Mouse (Mus musculus) small intestine, adult 2 months (tissue): ENCODE measurements around the gene Pou3f1. TPM values are rescaled to one million over a fixed set of nuclear protein-coding genes. Genes with fewer than 3 reads are reported as not detected.

Experiments used
- H3K27ac ChIP-seq: fragments of 200-500 bp; 2 replicates; pipeline ENCODE4 v1.5.1; 2012; ENCODE audit warnings: low read depth, low read length, control low read depth, inconsistent platforms; ENCODE audit not compliant: insufficient read depth
- H3K27me3 ChIP-seq: fragments of 200-500 bp; 2 replicates; pipeline ENCODE4 v1.6.1; 2012; ENCODE audit warnings: mild to moderate bottlenecking, moderate library complexity, low read length, inconsistent platforms; ENCODE audit not compliant: control insufficient read depth, insufficient read depth
- H3K36me3 ChIP-seq: fragments of 200-500 bp; 2 replicates; pipeline ENCODE4 v1.6.1; 2012; ENCODE audit warnings: mild to moderate bottlenecking, low read length, control low read depth, inconsistent platforms; ENCODE audit not compliant: control insufficient read depth, insufficient read depth
- H3K4me1 ChIP-seq: fragments of 200-500 bp; 2 replicates; pipeline ENCODE4 v1.6.1; 2012; ENCODE audit warnings: low read length, inconsistent platforms, mixed read lengths; ENCODE audit not compliant: control insufficient read depth, insufficient read depth, insufficient read length
- H3K4me3 ChIP-seq: fragments of 200-500 bp; 2 replicates; pipeline ENCODE4 v1.5.1; 2012; ENCODE audit warnings: low read depth, mild to moderate bottlenecking, control low read depth, inconsistent platforms, low read length, moderate library complexity
- CTCF ChIP-seq: fragments of 200-500 bp; IDR thresholded peaks from 2 replicates; pipeline ENCODE4 v1.5.1; 2012; ENCODE audit warnings: low read depth, mild to moderate bottlenecking, control low read depth, inconsistent platforms, low read length, moderate library complexity, mixed read lengths; ENCODE audit not compliant: insufficient replicate concordance, insufficient read length; ENCODE audit errors: extremely low read depth
- POLR2A ChIP-seq: fragments of 200-500 bp; IDR thresholded peaks from 2 replicates; pipeline ENCODE4 v1.6.1; 2012; ENCODE audit warnings: low read depth, mild to moderate bottlenecking, control low read depth, inconsistent platforms, low read length, moderate library complexity
- WGBS: fragments of 180-500 bp; shearing (Covaris S2); methylation state at CpG from one replicate; pipeline ENCODE4 v1.1.7; 2018; 5-methylcytosine and 5-hydroxymethylcytosine counted together
- polyA plus RNA-seq: library from polyadenylated mRNA; depleted of rRNA; stranded (reverse); fragments of >200 nt; gene quantifications from 2 replicates; pipeline ENCODE4 v1.2.3, GENCODE M21; 2012

Pou3f1 gene
- polyA plus RNA-seq, 1 experiment: 0.09 TPM

DNA sequence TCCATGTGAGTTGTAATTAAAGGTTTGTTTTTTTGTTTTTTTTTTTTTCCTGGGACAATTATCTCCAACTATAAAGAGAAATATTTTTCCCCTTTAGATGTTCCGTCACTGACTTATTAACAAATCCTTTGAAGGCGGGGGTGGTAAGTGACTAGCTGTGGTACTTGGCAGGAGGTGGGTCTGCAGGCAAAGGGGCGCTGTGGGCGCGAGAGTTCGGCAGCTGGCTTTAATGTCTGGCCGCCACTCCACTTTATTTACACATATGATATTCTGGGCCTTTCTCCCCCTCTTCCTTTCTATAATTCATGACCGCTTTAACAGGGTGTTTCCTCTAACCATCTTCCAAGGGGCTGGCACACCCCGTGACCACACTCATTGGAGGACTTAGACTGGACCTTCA is 40.6 kb upstream of the Pou3f1 start:
- H3K27me3 ChIP-seq: 0 out of 2 replicates have a peak, but pooled peaks cover 2% of the 10 kb centered on the region
- H3K36me3 ChIP-seq: no peaks in the 10 kb centered on the region
- H3K4me3 ChIP-seq: no peak overlapping the region
- H3K4me1 ChIP-seq: no peaks in the 10 kb centered on the region
- no peak overlapping the region for H3K27ac ChIP-seq
- no peak for TF ChIP-seq POLR2A
- no peak for TF ChIP-seq CTCF
- 52% methylated on average over 9 of the region's 9 CpGs for WGBS

DNA sequence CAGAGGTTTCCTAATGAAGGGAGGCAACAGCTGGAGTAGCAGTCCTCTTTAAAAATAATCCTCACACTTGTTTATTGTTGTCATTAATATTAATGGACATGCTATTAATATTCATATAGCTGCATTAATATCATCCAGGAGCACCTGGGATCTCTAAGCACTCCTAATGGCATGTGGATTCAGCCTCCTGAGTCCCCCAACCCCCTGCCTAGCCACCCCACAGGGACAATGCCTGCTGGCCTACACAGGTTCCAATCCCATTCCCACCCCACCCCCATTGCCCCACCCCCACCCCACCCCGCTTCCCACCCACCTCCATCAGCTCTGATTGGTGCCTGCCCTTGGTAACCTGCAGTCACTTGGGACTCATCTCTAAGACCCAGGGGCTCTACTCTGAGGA is 40.0 kb upstream of the Pou3f1 start:
- TF ChIP-seq POLR2A (no peak), CTCF (no peak)
- no peaks in the 10 kb centered on the region for H3K36me3 ChIP-seq
- no peak overlapping the region for H3K27ac ChIP-seq
- 25% methylated on average over 1 of the region's 1 CpGs for WGBS
- 0 out of 2 replicates have a peak, but pooled peaks cover 2% of the 10 kb centered on the region for H3K27me3 ChIP-seq
- no peak overlapping the region for H3K4me3 ChIP-seq
- no peaks in the 10 kb centered on the region for H3K4me1 ChIP-seq

- WGBS: 20% methylated on average over 16 of the region's 16 CpGs
These were observed 38.0 kb upstream of the Pou3f1 start for GRCm38 (mm10) chr4:124618599-124618998.

DNA sequence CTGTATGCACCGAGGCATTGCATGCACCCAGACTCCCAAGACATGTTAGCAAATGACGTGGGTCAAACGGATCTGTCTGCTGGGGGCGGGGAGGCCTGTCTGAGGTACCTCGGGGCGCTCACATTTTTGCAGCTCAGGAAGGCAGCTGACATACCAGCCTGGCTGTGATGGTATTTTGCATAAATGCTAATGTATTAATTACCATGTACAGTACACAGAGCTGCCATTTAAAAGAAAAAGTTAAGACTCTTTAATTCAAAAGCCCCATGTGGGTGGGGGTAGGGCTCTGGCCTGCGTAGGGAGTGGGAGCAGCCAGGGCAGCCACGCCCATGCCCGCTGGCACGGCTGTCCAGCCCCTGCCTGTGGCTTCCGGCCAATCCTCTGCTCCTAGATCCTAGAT is 35.2 kb upstream of the Pou3f1 start:
- Histone ChIP-seq H3K27me3 (0 out of 2 replicates have a peak, but pooled peaks cover 2% of the 10 kb centered on the region), H3K4me3 (no peak overlapping the region), H3K36me3 (no peaks in the 10 kb centered on the region), H3K27ac (no peak overlapping the region), H3K4me1 (no peaks in the 10 kb centered on the region)
- TF ChIP-seq CTCF (no peak), POLR2A (no peak)
- WGBS: 54% methylated on average over 11 of the region's 11 CpGs

More at GRCm38 (mm10) chr4:124618599-124618998, 38.0 kb upstream of the Pou3f1 start:
- H3K27me3 ChIP-seq: 0 out of 2 replicates have a peak, but pooled peaks cover 2% of the 10 kb centered on the region
- no peak overlapping the region for H3K27ac ChIP-seq
- H3K4me1 ChIP-seq: no peaks in the 10 kb centered on the region
- no peak for TF ChIP-seq CTCF
- no peak for TF ChIP-seq POLR2A
- no peak overlapping the region for H3K4me3 ChIP-seq
- H3K36me3 ChIP-seq: no peaks in the 10 kb centered on the region

DNA sequence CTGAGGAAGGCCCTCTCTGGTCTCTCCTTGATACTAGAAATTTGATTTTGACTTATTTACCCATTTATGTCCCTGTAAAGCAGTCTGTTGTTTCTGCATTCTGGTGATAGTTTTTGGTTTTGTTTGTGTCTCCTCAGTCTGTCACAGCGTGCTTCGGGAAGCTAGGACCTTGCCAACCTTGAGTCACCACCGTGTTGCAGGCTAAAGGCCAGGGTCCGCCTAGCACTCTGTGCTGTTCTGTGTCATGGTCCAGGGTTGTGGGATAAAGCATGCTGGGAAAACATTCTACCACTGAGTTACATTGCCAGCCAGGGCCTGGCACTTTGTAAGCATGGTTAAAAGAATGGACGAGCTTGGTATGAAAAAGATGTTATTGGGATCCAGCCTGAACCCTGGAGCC is 34.0 kb upstream of the Pou3f1 start:
- 79% methylated on average over 5 of the region's 5 CpGs for WGBS
- TF ChIP-seq CTCF (no peak), POLR2A (no peak)
- H3K27me3 ChIP-seq: 0 out of 2 replicates have a peak, but pooled peaks cover 2% of the 10 kb centered on the region
- H3K4me1 ChIP-seq: no peaks in the 10 kb centered on the region
- no peak overlapping the region for H3K4me3 ChIP-seq
- H3K36me3 ChIP-seq: no peaks in the 10 kb centered on the region
- no peak overlapping the region for H3K27ac ChIP-seq

DNA sequence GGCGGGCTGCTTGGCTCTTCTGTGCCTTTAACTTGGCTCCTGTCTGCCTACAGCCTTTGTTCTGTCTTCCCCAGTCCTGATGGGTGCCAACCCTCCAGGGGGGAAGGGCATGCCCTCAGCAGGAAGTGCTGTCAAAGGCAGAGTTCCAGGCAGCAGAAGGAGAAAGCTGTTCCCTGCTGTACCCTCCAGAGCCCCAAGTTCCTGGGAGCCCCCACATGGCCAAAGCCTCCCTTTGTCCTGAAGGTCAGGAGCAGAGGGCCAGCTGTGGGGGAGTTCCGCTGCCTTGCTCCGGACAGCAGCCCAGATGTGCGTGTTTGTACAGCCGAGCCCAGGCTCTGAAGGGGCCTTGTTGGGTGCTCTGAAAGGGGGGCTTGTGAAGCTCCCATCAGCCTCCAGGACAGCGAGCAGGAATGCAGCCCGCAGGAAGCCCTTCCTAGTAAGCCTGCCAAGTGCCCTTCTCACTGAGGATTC is 32.5 kb upstream of the Pou3f1 start:
- TF ChIP-seq CTCF: no peak
- no peak for TF ChIP-seq POLR2A
- Histone ChIP-seq H3K4me1 (no peaks in the 10 kb centered on the region), H3K4me3 (no peak overlapping the region), H3K36me3 (no peaks in the 10 kb centered on the region), H3K27ac (no peak overlapping the region), H3K27me3 (no peaks in the 10 kb centered on the region)
- WGBS: 35% methylated on average over 7 of the region's 7 CpGs

- no peaks in the 10 kb centered on the region for H3K4me1 ChIP-seq
- no peak overlapping the region for H3K27ac ChIP-seq
- H3K36me3 ChIP-seq: no peaks in the 10 kb centered on the region
- WGBS: 81% methylated on average over 1 of the region's 1 CpGs
- no peak overlapping the region for H3K4me3 ChIP-seq
- no peak for TF ChIP-seq POLR2A
- TF ChIP-seq CTCF: no peak
- H3K27me3 ChIP-seq: no peaks in the 10 kb centered on the region
These were observed 29.8 kb upstream of the Pou3f1 start for GRCm38 (mm10) chr4:124626836-124627235.
